Mouse (Mus musculus) MEL (cell line): Measurements from ENCODE around the gene Sec23ip. TPM values are rescaled to one million over a fixed set of nuclear protein-coding genes. Genes with fewer than 3 reads are reported as not detected.
"Not testable (repeated sequence)": the region's sequence is repeated elsewhere in the genome, so short reads cannot be mapped to it uniquely, and the experiment has no call there.

Experiments used
- DNase-seq: peaks from one replicate; pipeline ENCODE4 v3.0.0; 2011; ENCODE audit warnings: low read depth, low spot score
- H3K27ac ChIP-seq: 2 replicates; pipeline ENCODE4 v1.5.1; 2012; ENCODE audit warnings: low read depth, mild to moderate bottlenecking, control low read depth, low read length, moderate library complexity; ENCODE audit not compliant: control insufficient read depth
- H3K27me3 ChIP-seq, 2 experiments: fragments of 150-350 bp in 1 of 2; sonication (generic) in 1 of 2; 2 replicates each; pipeline ENCODE4 v1.6.1; 2012; ENCODE audit warnings: low read length in 2 of 2, mild to moderate bottlenecking in 2 of 2, improper control_type of control experiment in 1 of 2, moderate library complexity in 1 of 2; ENCODE audit not compliant: insufficient read depth in 2 of 2, control insufficient read depth in 1 of 2
- H3K36me3 ChIP-seq, 2 experiments: 2 replicates each; pipeline ENCODE4 v1.6.1; 2012 to 2014; ENCODE audit warnings: low read length in 2 of 2, improper control_type of control experiment in 1 of 2, inconsistent platforms in 1 of 2, mild to moderate bottlenecking in 1 of 2; ENCODE audit not compliant: insufficient read depth in 2 of 2, control insufficient read depth in 1 of 2
- H3K4me1 ChIP-seq, 2 experiments: fragments of 150-350 bp in 1 of 2; sonication (generic) in 1 of 2; 2 replicates each; pipeline ENCODE4 v1.6.1; 2012; ENCODE audit warnings: low read length in 2 of 2, improper control_type of control experiment in 1 of 2, mild to moderate bottlenecking in 1 of 2; ENCODE audit not compliant: insufficient read depth in 2 of 2, control insufficient read depth in 1 of 2
- H3K4me3 ChIP-seq, 2 experiments: fragments of 150-350 bp in 1 of 2; sonication (generic) in 1 of 2; 2 replicates each; pipeline ENCODE4 v1.5.1; 2012; ENCODE audit warnings: low read depth in 2 of 2, low read length in 2 of 2, mild to moderate bottlenecking in 2 of 2, moderate library complexity in 2 of 2, control low read depth in 1 of 2, improper control_type of control experiment in 1 of 2; ENCODE audit not compliant: control insufficient read depth in 1 of 2, insufficient read depth in 1 of 2
- H3K79me2 ChIP-seq: 2 replicates; pipeline ENCODE4 v1.6.1; 2012; ENCODE audit warnings: mild to moderate bottlenecking, low read length, moderate library complexity; ENCODE audit not compliant: control insufficient read depth, poor library complexity, insufficient read depth
- H3K9ac ChIP-seq: 2 replicates; pipeline ENCODE4 v1.6.1; 2012; ENCODE audit warnings: low read depth, mild to moderate bottlenecking, control low read depth, low read length, moderate library complexity; ENCODE audit not compliant: control insufficient read depth, poor library complexity, severe bottlenecking
- H3K9me3 ChIP-seq: fragments of 150-350 bp; sonication (generic); replicated peaks from 2 replicates; pipeline ENCODE4 v1.6.1; 2012; ENCODE audit warnings: mild to moderate bottlenecking, low read length, improper control_type of control experiment, moderate library complexity; ENCODE audit not compliant: insufficient read depth
- BHLHE40 ChIP-seq: IDR thresholded peaks from 2 replicates; pipeline ENCODE4 v1.6.1; 2012; ENCODE audit warnings: low read depth, mild to moderate bottlenecking, inconsistent platforms, low read length, improper control_type of control experiment, borderline replicate concordance
- CTCF ChIP-seq, 3 experiments: IDR thresholded peaks in 2 of 3; conservative IDR thresholded peaks in 1 of 3; 2 replicates each; pipeline ENCODE4 v1.5.1; 2011 to 2012; ENCODE audit warnings: low read length in 3 of 3, low read depth in 2 of 3, mild to moderate bottlenecking in 2 of 3, improper control_type of control experiment in 1 of 3, inconsistent platforms in 1 of 3, mixed read lengths in 1 of 3, moderate library complexity in 1 of 3; ENCODE audit not compliant: control insufficient read depth in 1 of 3, insufficient read depth in 1 of 3, poor library complexity in 1 of 3, severe bottlenecking in 1 of 3
- GABPA ChIP-seq: IDR thresholded peaks from 2 replicates; pipeline ENCODE4 v1.6.1; 2012; ENCODE audit warnings: low read depth, mild to moderate bottlenecking, inconsistent platforms, low read length, improper control_type of control experiment, moderate library complexity
- GATA1 ChIP-seq: IDR thresholded peaks from 2 replicates; pipeline ENCODE4 v1.6.1; 2011; ENCODE audit warnings: low read depth, low read length, improper control_type of control experiment
- JUND ChIP-seq: IDR thresholded peaks from 2 replicates; pipeline ENCODE4 v1.6.1; 2011; ENCODE audit warnings: low read depth, mild to moderate bottlenecking, improper control_type of control experiment, low read length
- MAZ ChIP-seq: IDR thresholded peaks from 2 replicates; pipeline ENCODE4 v1.6.1; 2012; ENCODE audit warnings: low read depth, mild to moderate bottlenecking, inconsistent platforms, low read length, improper control_type of control experiment
- NRF1 ChIP-seq: IDR thresholded peaks from 2 replicates; pipeline ENCODE4 v1.6.1; 2014; ENCODE audit warnings: low read depth, mild to moderate bottlenecking, inconsistent platforms, low read length, improper control_type of control experiment, moderate library complexity; ENCODE audit not compliant: poor library complexity, insufficient read depth, severe bottlenecking
- RAD21 ChIP-seq: IDR thresholded peaks from 2 replicates; pipeline ENCODE4 v1.6.1; 2011; ENCODE audit warnings: mild to moderate bottlenecking, low read depth, low read length, improper control_type of control experiment
- SIN3A ChIP-seq: IDR thresholded peaks from 2 replicates; pipeline ENCODE4 v1.6.1; 2012; ENCODE audit warnings: low read length, improper control_type of control experiment, inconsistent platforms
- SMC3 ChIP-seq: IDR thresholded peaks from 2 replicates; pipeline ENCODE4 v1.6.1; 2011; ENCODE audit warnings: low read depth, low read length, improper control_type of control experiment
- TBP ChIP-seq: IDR thresholded peaks from 2 replicates; pipeline ENCODE4 v1.8.0; 2011; ENCODE audit warnings: low read depth, low read length, improper control_type of control experiment
- USF1 ChIP-seq: IDR thresholded peaks from 2 replicates; pipeline ENCODE4 v1.6.1; 2014; ENCODE audit warnings: low read depth, mild to moderate bottlenecking, inconsistent platforms, low read length, improper control_type of control experiment, moderate library complexity
- USF2 ChIP-seq, 2 experiments: IDR thresholded peaks; 2 replicates each; pipeline ENCODE4 v1.6.1; 2011 to 2012; ENCODE audit warnings: improper control_type of control experiment in 2 of 2, low read length in 2 of 2, borderline replicate concordance in 1 of 2, inconsistent platforms in 1 of 2, low read depth in 1 of 2, mild to moderate bottlenecking in 1 of 2; ENCODE audit not compliant: insufficient read depth in 1 of 2
- ZC3H11A ChIP-seq: IDR thresholded peaks from 2 replicates; pipeline ENCODE4 v1.6.1; 2012; ENCODE audit warnings: low read depth, mild to moderate bottlenecking, inconsistent platforms, low read length, improper control_type of control experiment
- ZNF384 ChIP-seq: IDR thresholded peaks from 2 replicates; pipeline ENCODE4 v1.6.1; 2012; ENCODE audit warnings: low read depth, mild to moderate bottlenecking, inconsistent platforms, low read length, improper control_type of control experiment
- polyA plus RNA-seq, 2 experiments: library from polyadenylated mRNA; stranded (reverse) in 1 of 2; unstranded in 1 of 2; fragments of >175 nt in 1 of 2; fragments of >200 nt in 1 of 2; gene quantifications; 2 replicates each; pipeline versions ENCODE4 v1.2.1 to v1.2.4; 2012; ENCODE audit warnings: low replicate concordance in 2 of 2, low read depth in 1 of 2; ENCODE audit not compliant: insufficient read length in 2 of 2, insufficient read depth in 1 of 2, missing spikeins in 1 of 2
- total RNA-seq: library from RNA; depleted of rRNA; stranded (reverse); fragments of 300-350 nt; gene quantifications from 2 replicates; pipeline ENCODE4 v1.2.3, GENCODE M21; 2012

The Sec23ip gene
- total and polyA plus RNA-seq, 3 experiments: 21.2 to 43.7 TPM; not detected in 1

DNA sequence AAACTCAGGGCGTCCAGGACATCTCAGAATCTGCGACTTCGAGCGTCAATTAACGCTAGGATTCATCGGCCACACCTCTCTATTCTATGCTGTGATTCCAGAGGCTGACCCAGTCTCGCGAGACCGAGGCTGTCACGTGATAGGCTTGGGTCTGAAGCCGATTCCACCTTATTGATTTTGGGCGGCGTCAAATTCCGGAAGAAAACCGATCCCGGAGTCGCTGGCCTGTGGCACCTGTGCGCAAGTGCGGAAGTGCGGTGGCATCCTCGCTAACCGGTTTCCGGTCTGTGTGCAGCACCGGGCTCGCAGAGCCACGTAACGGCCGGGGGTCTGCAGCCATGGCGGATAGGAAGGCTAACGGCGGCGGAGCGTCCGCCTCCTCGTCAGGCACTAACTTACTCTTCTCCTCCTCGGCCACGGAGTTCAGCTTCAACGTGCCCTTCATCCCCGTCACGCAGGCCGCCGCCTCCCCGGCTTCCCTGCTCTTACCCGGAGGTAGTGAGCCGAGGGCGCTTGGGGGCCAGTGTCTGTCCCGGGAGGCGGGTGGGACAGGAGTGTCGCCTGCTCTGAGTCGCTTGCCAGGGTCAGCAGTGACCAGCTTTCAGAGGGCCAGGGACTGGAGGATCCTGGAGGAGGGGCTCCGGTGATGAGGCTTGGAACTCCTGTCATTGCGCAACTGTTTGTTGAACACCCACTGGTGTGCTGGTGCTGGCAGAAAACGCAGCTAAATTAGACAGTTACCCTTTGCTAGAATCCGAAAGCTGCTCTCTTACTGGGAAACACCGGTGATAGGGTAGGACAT lies at the start of gene Sec23ip (continued):
- TF ChIP-seq JUND (no peak), GABPA (no peak), SIN3A (peak; percentile 97), NRF1 (peak; percentile 96)

DNA sequence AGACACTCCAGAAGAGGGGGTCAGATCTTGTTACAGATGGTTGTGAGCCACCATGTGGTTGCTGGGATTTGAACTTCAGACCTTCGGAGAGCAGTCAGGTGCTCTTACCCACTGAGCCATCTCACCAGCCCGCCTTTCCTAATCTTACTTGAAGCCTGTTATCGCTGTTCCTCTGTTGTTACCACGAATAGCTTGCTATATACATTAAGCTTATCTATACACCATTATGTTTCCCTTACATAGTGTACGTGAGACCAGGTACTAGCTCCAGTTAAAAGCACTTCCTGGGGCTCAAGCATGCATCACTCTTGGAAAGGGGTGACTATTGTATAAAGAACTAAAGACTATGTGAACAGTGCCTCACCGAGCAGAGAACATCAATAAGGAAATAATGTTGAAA lies 44.8 kb upstream of the Sec23ip start:
- not testable (repeated sequence) for H3K9me3 ChIP-seq
- TF ChIP-seq GATA1 (0 out of 2 replicates have a peak, but pooled peaks have one; percentile 26), TBP (0 out of 2 replicates have a peak, but pooled peaks have one; percentile 51)
- TF ChIP-seq, all 39 proteins: peak for 2; not testable (repeated sequence) for 37
- peaks cover 5 to 34% of the 10 kb centered on the region in 2 experiments; a peak in 3 of 4 replicates for H3K36me3 ChIP-seq

DNA sequence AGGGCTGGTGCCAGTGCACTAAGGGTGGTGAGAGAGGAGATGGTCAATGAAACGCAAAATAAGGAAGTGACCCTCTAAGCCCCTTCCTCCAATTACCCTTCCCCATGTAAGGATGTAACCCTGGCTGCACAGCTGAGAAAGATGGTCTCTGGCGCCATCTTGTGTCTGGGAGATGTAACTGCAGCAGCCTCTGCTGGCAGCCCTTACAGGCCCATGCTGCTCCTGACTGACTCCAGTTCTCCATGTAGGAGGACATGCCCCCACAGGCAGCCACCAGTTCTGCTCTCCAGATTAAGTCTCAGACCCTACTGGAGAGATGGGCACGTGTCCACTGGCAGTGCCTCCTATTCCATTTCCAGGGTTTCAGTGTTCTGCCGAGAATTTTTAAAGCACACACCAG lies 39.0 kb upstream of the Sec23ip start:
- H3K4me1 ChIP-seq: no peaks in the 10 kb centered on the region
- peak; percentile 72 for DNase-seq
- peaks cover 0 to 38% of the 10 kb centered on the region in 2 experiments; a peak in 2 of 4 replicates for H3K36me3 ChIP-seq
- H3K9me3 ChIP-seq: no peaks in the 10 kb centered on the region
- H3K27me3 ChIP-seq: no peaks in the 10 kb centered on the region
- H3K9ac ChIP-seq: no peak overlapping the region
- H3K4me3 ChIP-seq: no peak overlapping the region
- TF ChIP-seq SIN3A (0 out of 2 replicates have a peak, but pooled peaks have one; percentile 28), ZC3H11A (peak; percentile 64), USF1 (0 out of 2 replicates have a peak, but pooled peaks have one; percentile 11), CTCF (IDR thresholded peaks at IDR 0.05 in 2 of 3, conservative IDR thresholded peaks at IDR 0.05 in 1 of 3; ENCODE audit: control insufficient read depth in 1 of 3, insufficient read depth in 1 of 3, low read depth in 2 of 3, low read length in 3 of 3, poor library complexity in 1 of 3, severe bottlenecking in 1 of 3) (peak; percentile 87 to 99 (median 90)), MAZ (0 out of 2 replicates have a peak, but pooled peaks have one; percentile 20), SMC3 (peak; percentile 71), RAD21 (peak; percentile 79), BHLHE40 (0 out of 2 replicates have a peak, but pooled peaks have one; percentile 26), USF2 (IDR thresholded peaks at IDR 0.05; ENCODE audit: borderline replicate concordance in 1 of 2, insufficient read depth in 1 of 2, low read depth in 1 of 2, low read length in 2 of 2) (no peak), ZNF384 (no peak)
- H3K79me2 ChIP-seq: no peaks in the 10 kb centered on the region
- no peak overlapping the region for H3K27ac ChIP-seq

More for the DNA sequence above, 44.8 kb upstream of the Sec23ip start:
- not testable (repeated sequence) for H3K9ac ChIP-seq, H3K4me3 ChIP-seq, H3K79me2 ChIP-seq, H3K4me1 ChIP-seq, H3K27me3 ChIP-seq, H3K27ac ChIP-seq
- peak; percentile 42 for DNase-seq
